Mouse (Mus musculus) heart, postnatal 0 days (tissue): ENCODE data around the gene Gsta2.
"Not testable (repeated sequence)": the region's sequence is repeated elsewhere in the genome, so short reads cannot be mapped to it uniquely, and the experiment has no call there.

ENCODE experiments used
- CTCF ChIP-seq: IDR thresholded peaks from 2 replicates; pipeline ENCODE4 v1.5.1; 2016; ENCODE audit warnings: antibody characterized with exemption, control low read depth, low read depth
- EP300 ChIP-seq: IDR thresholded peaks from 2 replicates; pipeline ENCODE4 v1.6.1; 2016; ENCODE audit warnings: antibody characterized with exemption, low read depth

DNA sequence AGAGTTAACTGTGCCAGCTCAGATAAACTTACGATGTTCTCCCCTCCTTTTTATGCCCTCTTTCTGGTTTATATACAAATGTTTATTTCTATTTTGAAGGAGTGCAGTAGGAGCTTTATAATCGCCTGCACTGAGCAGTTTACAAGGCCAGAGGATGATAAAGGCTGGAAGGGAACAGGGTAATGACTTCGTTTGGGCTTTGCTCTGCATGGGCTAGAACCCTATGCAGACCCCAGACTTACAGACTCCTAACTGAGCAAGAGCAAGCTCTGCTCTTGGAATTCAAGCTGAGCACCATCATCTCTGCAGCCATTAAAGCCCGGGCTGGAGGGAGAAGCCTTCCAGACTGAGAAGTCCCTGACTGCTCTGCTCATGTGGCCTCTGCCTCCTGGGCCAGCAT is 10.4 kb downstream of the Gsta2 start:
- TF ChIP-seq CTCF, EP300: not testable (repeated sequence)
